Mouse (Mus musculus) lung, adult 2 months (tissue): ENCODE data around the gene Vegfa.

ENCODE experiments used
- CTCF ChIP-seq: fragments of 200-500 bp; IDR thresholded peaks from 2 replicates; pipeline ENCODE4 v1.5.1; 2011; ENCODE audit warnings: mild to moderate bottlenecking, low read length, control low read depth; ENCODE audit not compliant: insufficient read depth
- POLR2A ChIP-seq: fragments of 200-500 bp; IDR thresholded peaks from 2 replicates; pipeline ENCODE4 v1.6.1; 2011; ENCODE audit warnings: low read depth, mild to moderate bottlenecking, control low read depth, low read length, borderline replicate concordance; ENCODE audit errors: extremely low read depth

- TF ChIP-seq POLR2A (no peak), CTCF (no peak)
Observed at GRCm38 (mm10) chr17:46053291-46053842, 21.2 kb upstream of the Vegfa start.
